Mouse (Mus musculus) kidney, adult 2 months (tissue): ENCODE results near the gene Rpl36al. TPM values are rescaled to one million over a fixed set of nuclear protein-coding genes. Genes with fewer than 3 reads are reported as not detected.

Experiments
- DNase-seq: peaks from one replicate; pipeline ENCODE4 v3.0.0; 2021
- H3K27ac ChIP-seq: fragments of 200-500 bp; 2 replicates; pipeline ENCODE4 v1.5.1; 2012; ENCODE audit warnings: low read depth, low read length, control low read depth, inconsistent platforms; ENCODE audit not compliant: insufficient read depth
- H3K27me3 ChIP-seq: fragments of 200-500 bp; replicated peaks from 2 replicates; pipeline ENCODE4 v1.6.1; 2012; ENCODE audit warnings: mild to moderate bottlenecking, moderate library complexity, low read length, inconsistent platforms; ENCODE audit not compliant: control insufficient read depth, insufficient read depth
- H3K36me3 ChIP-seq: fragments of 200-500 bp; 2 replicates; pipeline ENCODE4 v1.6.1; 2012; ENCODE audit warnings: mild to moderate bottlenecking, moderate library complexity, low read length, inconsistent platforms; ENCODE audit not compliant: control insufficient read depth, insufficient read depth
- H3K4me1 ChIP-seq: fragments of 200-500 bp; 2 replicates; pipeline ENCODE4 v1.6.1; 2011; ENCODE audit warnings: low read length; ENCODE audit not compliant: control insufficient read depth, insufficient read depth
- H3K4me3 ChIP-seq: fragments of 200-500 bp; 2 replicates; pipeline ENCODE4 v1.5.1; 2011; ENCODE audit warnings: mild to moderate bottlenecking, low read depth, low read length, control low read depth; ENCODE audit not compliant: insufficient read depth
- CTCF ChIP-seq: fragments of 200-500 bp; conservative IDR thresholded peaks from 2 replicates; pipeline ENCODE4 v1.5.1; 2011; ENCODE audit warnings: low read depth, mild to moderate bottlenecking, control low read depth, low read length, moderate library complexity, mixed read lengths; ENCODE audit not compliant: insufficient read depth, insufficient read length
- POLR2A ChIP-seq: fragments of 200-500 bp; IDR thresholded peaks from one replicate; pipeline ENCODE4 v1.6.1; 2011; ENCODE audit warnings: low read depth, low read length, control low read depth
- WGBS: fragments of 180-500 bp; shearing (Covaris S2); methylation state at CpG from one replicate; pipeline ENCODE4 v1.1.7; 2018; 5-methylcytosine and 5-hydroxymethylcytosine counted together
- polyA plus RNA-seq: library from polyadenylated mRNA; depleted of rRNA; stranded (reverse); fragments of >200 nt; gene quantifications from 2 replicates; pipeline ENCODE4 v1.2.3, GENCODE M21; 2012

Gene Rpl36al
- polyA plus RNA-seq, 1 experiment: 190 TPM

DNA sequence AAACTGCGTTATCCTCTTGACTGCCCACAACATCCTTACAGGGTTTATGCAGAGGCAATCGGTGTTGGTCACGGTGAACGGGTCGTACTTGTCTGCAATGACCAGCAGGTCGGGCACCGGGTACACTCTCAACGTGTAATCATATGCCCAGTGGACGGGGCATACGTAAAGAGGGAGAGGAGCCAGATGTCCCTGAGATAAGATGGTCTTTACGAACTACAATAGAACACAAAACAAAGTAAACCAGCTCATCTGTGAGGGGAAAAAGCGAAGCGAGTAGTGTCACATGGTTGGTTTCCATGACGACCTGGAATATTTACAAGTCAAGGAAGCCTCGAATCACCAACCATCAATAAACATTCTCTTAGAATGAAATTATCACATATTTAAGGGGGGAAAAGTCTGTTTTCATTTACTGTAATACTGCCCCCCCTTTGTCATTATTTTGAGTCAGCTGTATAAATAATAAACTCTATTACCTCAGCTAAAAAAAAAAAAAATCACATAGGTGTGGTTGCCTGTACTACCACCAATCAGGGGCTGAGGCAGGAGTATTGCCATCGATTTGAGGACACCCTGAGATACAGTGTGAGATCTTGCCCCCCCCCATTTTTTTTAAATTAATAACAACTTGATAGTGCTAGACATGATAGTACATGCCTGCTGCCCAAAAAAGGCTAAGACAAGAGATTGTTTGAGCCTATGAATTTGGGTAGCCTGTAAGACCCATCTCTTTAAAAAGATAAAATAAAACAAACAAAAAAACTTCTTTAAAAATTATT lies 20.4 kb upstream of the Rpl36al start, which contains the start of gene Gm49384:
TSS of gene Gm49384 (minus strand) at position 216 of the 782 bp plus-strand sequence.
- Histone ChIP-seq H3K27me3 (no peaks in the 10 kb centered on the region), H3K4me1 (no peaks in the 10 kb centered on the region; the same call in 1 of the 2 replicates), H3K4me3 (no peak within 1 kb of the TSS), H3K27ac (no peak within 1 kb of the TSS), H3K36me3 (no peaks in the 10 kb centered on the region)
- 78% methylated on average over 16 of the region's 16 CpGs for WGBS
- TF ChIP-seq POLR2A (no peak), CTCF (no peak)
- no peak for DNase-seq

DNA sequence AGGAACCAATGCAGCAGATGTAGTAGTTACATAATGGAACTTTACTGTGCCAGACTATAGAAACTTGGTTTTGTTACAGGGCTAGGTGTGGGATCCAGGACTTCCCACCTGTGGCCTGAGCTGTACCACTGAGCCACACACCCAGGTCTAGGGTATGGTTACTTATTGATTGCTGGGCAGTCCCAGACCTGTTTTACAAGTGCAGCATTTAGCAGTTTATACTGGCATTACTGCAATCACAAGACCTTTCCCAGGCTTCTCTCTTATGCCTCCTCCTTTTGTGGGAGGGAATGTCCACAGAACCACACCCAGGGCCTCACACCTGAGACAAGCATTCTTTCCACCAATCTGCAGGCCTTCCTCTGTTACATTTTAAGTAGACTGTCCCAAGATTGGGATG lies 15.1 kb upstream of the Rpl36al start:
- TF ChIP-seq CTCF: no peak
- no peak for TF ChIP-seq POLR2A
- Histone ChIP-seq H3K27me3 (no peaks in the 10 kb centered on the region), H3K36me3 (no peaks in the 10 kb centered on the region; the same call in 1 of the 2 replicates), H3K4me3 (no peak overlapping the region), H3K27ac (no peak overlapping the region), H3K4me1 (peaks cover 5% of the 10 kb centered on the region; the same call in 1 of the 2 replicates)
- DNase-seq: no peak

DNA sequence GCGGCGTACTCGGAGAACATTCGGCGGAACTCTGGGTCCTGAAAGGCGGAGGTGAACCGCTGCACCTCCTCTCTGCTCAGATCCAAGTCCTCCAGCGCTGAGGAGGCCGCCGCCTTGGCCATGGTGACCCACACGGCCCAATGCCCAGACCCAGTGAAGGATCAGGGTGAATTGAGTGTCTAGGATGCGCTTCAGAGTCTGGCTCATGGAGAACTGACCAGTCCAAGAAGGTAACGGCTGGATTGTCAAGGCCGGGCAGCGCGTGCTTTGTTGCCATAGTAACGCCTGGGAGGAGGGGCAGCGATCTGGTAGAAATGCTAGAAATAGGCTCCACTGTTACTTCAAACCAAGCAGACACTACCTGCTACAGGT lies 14.3 kb upstream of the Rpl36al start, which contains the start of gene Dnaaf2:
TSS of gene Dnaaf2 (minus strand) at position 266 of the 372 bp plus-strand sequence.
- Histone ChIP-seq H3K4me3 (peak within 1 kb of the TSS; percentile 68), H3K36me3 (no peaks in the 10 kb centered on the region; the same call in 1 of the 2 replicates), H3K27ac (peak within 1 kb of the TSS; percentile 81), H3K27me3 (no peaks in the 10 kb centered on the region), H3K4me1 (peaks cover 5% of the 10 kb centered on the region; the same call in 1 of the 2 replicates)
- WGBS: under 1% methylated on average over 18 of the region's 18 CpGs
- no peak for TF ChIP-seq CTCF
- TF ChIP-seq POLR2A: no peak
- peak; percentile 91 for DNase-seq

DNA sequence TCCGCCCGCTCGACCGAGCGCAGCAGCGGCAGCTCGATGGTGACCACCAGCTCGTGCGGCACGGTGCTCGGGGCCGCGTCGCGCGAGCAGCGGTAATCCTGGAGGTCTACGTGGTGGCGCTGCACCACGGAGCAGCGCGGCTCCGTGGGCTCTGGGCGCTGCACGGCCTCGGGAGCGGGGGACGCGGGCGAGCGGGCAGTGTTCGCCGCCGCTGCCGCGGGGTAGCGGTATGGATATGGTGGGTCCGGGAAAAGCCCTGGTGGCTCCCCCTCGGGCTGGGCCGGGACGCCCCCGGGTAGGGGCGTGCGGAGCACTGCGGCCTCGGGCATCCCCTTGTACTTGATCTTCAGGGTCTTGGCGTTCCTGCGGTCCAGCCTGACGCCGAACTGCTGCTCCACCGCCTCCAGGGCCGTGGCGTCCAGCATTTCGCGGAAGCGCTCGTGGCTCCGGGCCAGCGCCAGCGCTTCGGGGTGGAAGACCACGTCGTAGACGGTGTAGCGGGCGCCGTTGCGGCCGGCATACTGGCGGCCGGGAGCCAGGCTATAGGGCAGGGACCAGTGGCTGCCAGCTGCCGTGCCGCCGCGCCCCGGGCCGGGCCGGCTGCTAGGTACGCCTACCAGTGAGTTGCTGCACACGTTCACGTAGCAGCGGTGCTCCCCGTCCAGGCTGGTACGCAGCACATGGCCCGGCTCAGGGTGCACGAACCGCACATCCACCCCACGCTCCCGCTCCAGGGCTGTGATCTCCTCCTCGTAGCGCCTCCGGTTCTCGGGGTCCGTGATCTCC lies 13.7 kb upstream of the Rpl36al start:
- no peak for TF ChIP-seq POLR2A
- no peak for TF ChIP-seq CTCF
- H3K4me3 ChIP-seq: peak overlapping the region; percentile 68
- peak; percentile 56 for DNase-seq
- peak overlapping the region; percentile 81 for H3K27ac ChIP-seq
- H3K27me3 ChIP-seq: no peaks in the 10 kb centered on the region
- under 1% methylated on average over 94 of the region's 94 CpGs for WGBS
- H3K4me1 ChIP-seq: peaks cover 5% of the 10 kb centered on the region; the same call in 1 of the 2 replicates
- no peaks in the 10 kb centered on the region; the same call in 1 of the 2 replicates for H3K36me3 ChIP-seq

DNA sequence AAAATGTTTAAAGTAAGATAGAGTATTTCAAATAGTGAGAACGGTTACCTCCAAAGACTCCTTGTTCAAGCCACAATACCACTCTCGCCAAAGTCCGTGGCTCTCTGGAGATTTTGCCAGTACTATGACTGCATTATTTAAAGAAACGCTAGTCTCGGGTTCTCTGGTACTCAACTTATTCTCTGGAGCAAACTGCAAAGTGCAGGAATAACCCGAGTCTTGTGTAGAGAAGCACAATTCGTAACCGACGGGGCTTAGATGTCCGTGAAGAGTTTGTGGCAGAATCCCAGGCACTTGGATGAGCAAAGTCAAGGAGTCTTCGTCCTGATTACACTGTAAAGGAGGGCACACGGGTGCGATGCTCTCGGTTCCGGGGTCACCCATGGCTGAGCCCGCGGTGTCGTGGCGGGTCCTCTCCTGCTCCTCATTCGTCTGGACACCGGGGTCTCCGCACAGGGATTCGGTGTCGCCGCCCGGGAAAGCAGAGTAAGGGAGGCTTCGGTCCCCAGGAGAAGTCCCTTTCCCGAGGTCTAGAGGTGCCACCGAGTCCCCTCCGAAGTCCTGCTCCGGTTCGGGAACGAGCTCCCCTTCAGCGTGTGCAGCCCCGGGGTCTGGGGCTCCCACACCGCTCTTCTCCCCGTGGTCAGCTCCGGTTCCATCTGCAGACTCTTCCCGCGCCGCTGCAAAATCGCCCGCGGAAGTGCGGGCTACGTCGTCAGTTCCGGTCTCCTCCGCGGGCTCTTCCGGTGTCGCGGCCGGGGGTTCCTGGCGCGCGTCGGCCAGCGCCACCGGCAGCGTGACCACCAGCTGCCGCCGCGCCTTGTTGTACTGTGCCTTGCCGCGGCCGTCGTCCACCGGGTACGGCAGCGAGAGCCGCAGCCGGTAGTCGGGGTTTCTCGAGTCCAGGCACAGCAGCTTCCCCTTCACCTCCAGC lies 12.8 kb upstream of the Rpl36al start, which contains the start of gene Gm49383:
TSS of gene Gm49383 (minus strand) at position 661 of the 934 bp plus-strand sequence.
- under 1% methylated on average over 75 of the region's 75 CpGs for WGBS
- peak; percentile 58 for TF ChIP-seq POLR2A
- no peak for TF ChIP-seq CTCF

DNA sequence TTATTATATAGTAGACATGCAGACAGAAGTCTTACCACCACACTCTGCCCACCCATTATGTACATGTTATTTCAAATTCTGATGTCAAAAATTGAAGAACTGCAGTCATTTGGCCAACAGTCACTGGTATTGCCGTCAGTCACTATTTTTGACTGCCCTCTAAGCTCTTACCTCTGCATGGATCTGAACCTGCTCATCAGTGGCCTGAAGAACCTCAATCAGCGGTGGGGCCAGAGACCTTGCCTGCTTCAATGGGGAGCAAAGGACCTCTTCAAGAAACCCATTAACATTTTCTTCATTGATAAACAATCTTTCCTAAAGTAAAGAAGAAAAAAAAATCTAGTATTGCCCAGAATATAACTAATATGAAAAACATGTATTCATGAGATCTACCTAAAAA lies 8.8 kb upstream of the Rpl36al start:
- no peak for TF ChIP-seq POLR2A
- no peaks in the 10 kb centered on the region for H3K36me3 ChIP-seq
- DNase-seq: no peak
- no peak overlapping the region for H3K4me3 ChIP-seq
- WGBS: 89% methylated on average over 2 of the region's 2 CpGs
- H3K27me3 ChIP-seq: no peaks in the 10 kb centered on the region
- no peaks in the 10 kb centered on the region; the same call in 1 of the 2 replicates for H3K4me1 ChIP-seq
- H3K27ac ChIP-seq: no peak overlapping the region

More for the DNA sequence above, 12.8 kb upstream of the Rpl36al start, which contains the start of gene Gm49383:
- DNase-seq: peak; percentile 75
- H3K4me3 ChIP-seq: peak within 1 kb of the TSS; percentile 68
- H3K36me3 ChIP-seq: no peaks in the 10 kb centered on the region; the same call in 1 of the 2 replicates
- peak within 1 kb of the TSS; percentile 81 for H3K27ac ChIP-seq
- H3K4me1 ChIP-seq: peaks cover 5% of the 10 kb centered on the region; the same call in 1 of the 2 replicates
- H3K27me3 ChIP-seq: no peaks in the 10 kb centered on the region
